Mouse (Mus musculus) kidney, adult 9 months (tissue): ENCODE measurements around the gene Rapgef6.

Source experiments
- DNase-seq: peaks from one replicate; pipeline ENCODE4 v3.0.0; 2022

Gene Rapgef6

GRCm38 (mm10) chr11:54741330-54741729, 218.7 kb downstream of the Rapgef6 start:
- DNase-seq = no peak

DNA sequence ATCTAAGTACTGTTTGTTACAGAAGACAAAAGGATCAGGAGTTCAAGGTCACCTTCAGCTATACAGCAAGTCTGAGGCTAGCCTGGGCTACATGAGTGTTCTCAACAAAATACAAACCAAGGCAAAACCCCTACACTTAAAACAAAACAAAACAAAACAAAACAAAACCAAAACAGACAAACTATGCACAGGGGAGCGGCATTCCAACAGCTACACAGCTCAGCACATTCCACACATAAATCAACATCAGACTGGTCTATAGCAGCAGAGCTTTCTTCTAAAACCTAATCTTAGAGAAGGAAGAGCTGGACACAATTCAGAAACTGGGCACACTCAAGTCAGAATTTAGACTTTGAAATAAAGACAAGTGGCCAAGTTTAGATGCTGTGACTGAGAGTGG, 221.6 kb downstream of the Rapgef6 start:
- DNase-seq = no peak
